Mouse (Mus musculus): ENCODE data around the gene Mms22l. TPM values are rescaled to one million over a fixed set of nuclear protein-coding genes. Genes with fewer than 3 reads are reported as not detected.
"Not testable (repeated sequence)": the region's sequence is repeated elsewhere in the genome, so short reads cannot be mapped to it uniquely, and the experiment has no call there.

The Mms22l gene
- total RNA-seq, 4 experiments from 2014 or later, result 2.6 to 5.8 (median 3.4) TPM

- no peak for DNase-seq
Observed at GRCm38 (mm10) chr4:24621422-24622187, 125.4 kb downstream of the Mms22l start.

- peak; percentile 15 for DNase-seq
Observed at GRCm38 (mm10) chr4:24625951-24626584, 129.8 kb downstream of the Mms22l start.

GRCm38 (mm10) chr4:24626686-24627085 lies 130.4 kb downstream of the Mms22l start:
- DNase-seq, result peak; percentile 15

GRCm38 (mm10) chr4:24627871-24628270 lies 131.6 kb downstream of the Mms22l start:
- DNase-seq, result no peak

- DNase-seq, result no peak
Observed at GRCm38 (mm10) chr4:24630430-24630829, 134.2 kb downstream of the Mms22l start.

- no peak for DNase-seq
Observed at GRCm38 (mm10) chr4:24631177-24631911, 135.1 kb downstream of the Mms22l start.

GRCm38 (mm10) chr4:24642306-24642705 lies 146.1 kb downstream of the Mms22l start:
- no peak for DNase-seq

- DNase-seq, result not testable (repeated sequence)
Observed at GRCm38 (mm10) chr4:24644735-24645134, 148.5 kb downstream of the Mms22l start.

Data from adrenal gland, adult 8-10 months (tissue).